Mouse (Mus musculus): ENCODE data around the gene Zfp626.
A peak's percentile ranks its signal among the peaks of the same experiment; 100 is the strongest.
"Not testable (repeated sequence)": the region's sequence is repeated elsewhere in the genome, so short reads cannot be mapped to it uniquely, and the experiment has no call there.

The Zfp626 gene

DNA sequence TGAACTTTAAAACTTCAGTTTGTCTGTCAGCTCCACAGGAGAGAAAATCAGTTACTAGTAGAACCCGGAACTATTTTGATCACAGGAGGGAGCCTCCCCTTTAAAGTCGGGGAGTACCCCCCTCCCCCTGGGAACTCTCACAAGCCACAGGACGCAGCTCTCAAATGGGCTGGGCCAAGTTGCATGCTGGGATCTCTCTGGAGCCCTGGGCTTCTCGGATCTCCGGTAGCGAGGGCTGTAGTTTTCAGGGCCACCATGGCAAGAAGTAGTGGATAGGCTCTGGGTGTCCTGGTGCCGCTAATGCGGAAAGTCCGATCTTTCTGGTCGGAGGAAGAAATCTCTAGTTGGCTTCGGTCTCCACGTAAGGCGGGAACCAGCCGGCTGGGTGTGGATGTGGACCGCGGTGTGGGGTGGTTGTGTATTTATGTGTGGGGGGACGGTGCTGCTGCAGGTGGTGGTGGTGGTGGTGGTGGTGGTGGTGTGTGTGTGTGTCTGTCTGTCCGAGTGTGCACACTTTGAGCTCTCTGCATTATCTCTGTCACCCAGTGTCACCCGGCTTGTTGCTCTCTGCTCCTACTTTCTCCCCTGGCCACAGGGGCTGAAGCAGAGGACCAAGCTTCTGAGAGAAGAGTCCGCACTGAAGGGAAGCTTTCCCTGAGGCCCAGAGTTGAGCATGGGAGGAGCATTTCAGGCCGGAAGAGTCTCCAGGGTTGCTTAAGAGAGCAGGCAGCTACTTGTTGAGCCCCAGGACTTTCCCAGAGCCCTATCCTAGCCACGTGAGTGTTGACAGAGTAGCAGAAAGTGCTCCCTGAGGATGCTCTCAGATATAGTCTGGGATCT, 53.6 kb downstream of the Zfp626 start:
- peak; percentile 78 for DNase-seq (ENCODE audit: extremely low spot score)

DNA sequence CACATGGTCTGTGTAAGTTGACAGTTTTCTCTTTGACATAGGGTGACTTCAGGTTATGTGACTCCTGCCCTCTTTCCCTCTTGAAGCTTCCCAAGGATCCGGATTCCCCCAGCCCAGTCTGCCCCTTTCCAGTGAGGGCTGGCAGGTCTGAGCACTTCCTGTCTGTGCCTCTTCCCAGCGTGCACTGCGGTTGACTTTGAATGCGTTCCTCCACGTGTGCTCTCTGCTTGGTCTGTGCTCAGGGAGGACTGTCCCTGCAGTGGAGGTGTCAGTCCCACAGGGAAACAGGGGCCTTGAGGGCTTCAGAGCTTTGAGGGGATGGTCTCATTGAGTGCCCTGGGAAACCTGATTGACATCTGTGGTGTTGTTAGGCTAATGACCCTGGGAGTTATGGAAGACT, 55.6 kb downstream of the Zfp626 start:
- DNase-seq (ENCODE audit: extremely low spot score) = not testable (repeated sequence)
